Mouse (Mus musculus): ENCODE measurements around the gene Nxpe3.

DNA sequence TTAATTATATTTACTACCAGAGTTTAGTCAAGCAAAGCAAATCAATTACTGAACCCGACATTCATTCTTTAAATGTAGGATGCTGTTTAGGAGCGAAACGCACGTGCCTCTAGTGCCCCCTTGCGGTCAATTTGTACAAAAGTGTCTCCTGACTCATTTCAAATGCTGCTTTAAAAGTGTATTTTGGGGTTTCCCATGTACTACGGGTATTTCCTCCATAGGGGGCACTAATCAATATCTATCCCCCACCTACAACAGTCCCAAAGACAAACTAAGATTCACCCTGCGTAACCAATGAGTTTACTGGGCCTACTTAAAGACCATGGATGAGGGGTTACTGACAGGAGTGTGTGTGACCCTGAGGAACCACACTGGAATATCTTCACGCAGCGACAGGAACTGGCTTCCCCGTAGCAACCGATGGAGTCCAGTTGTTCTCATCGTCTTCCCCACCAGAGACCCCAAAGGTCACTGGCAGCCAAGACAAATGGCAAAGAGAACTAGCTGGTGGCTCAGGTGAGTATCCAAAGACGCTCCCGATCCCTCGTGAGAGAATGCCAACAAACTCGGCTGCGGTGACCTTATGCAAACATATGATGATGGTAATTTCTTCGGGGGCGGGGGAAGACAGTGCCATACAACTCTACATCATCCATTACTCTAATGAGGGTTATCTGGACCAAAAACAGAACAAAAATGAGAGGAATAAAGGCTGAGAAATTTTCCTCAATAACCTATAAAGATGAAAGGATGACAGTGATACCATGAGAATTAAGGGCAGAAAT is 42.0 kb downstream of the Nxpe3 start:
- TF ChIP-seq USF1 (IDR thresholded peaks at IDR 0.05; ENCODE audit: low read depth) (no peak), POLR2A (IDR thresholded peaks at IDR 0.05; ENCODE audit: insufficient read length, low read depth) (no peak), MYOD1 (IDR thresholded peaks at IDR 0.05; ENCODE audit: control insufficient read depth in 1 of 3, insufficient read length in 2 of 3, low read depth in 2 of 3) (no peak), CEBPB (IDR thresholded peaks at IDR 0.05; ENCODE audit: insufficient read depth, poor library complexity, severe bottlenecking) (no peak), TCF3 (IDR thresholded peaks at IDR 0.05; ENCODE audit: insufficient read length, low read depth) (no peak), E2F4 (IDR thresholded peaks at IDR 0.05; ENCODE audit: insufficient read depth) (no peak), POLR2AphosphoS2 (IDR thresholded peaks at IDR 0.05; ENCODE audit: insufficient read length, low read depth) (no peak), MYOG (IDR thresholded peaks at IDR 0.05; ENCODE audit: control insufficient read depth in 1 of 3, insufficient read depth in 1 of 3, insufficient read length in 2 of 3, low read depth in 2 of 3) (no peak), SRF (IDR thresholded peaks at IDR 0.05; ENCODE audit: control insufficient read depth, insufficient read length, low read depth) (no peak), MAX (IDR thresholded peaks at IDR 0.05; ENCODE audit: low read depth) (no peak), REST (IDR thresholded peaks at IDR 0.05; ENCODE audit: insufficient read depth, insufficient read length) (no peak)
